Mouse (Mus musculus) G1E (cell line): ENCODE measurements at regions not wholly inside any gene's neighbourhood (a gene's known extent, or its start where the extent isn't known, plus 50 kb on each side); places are given as distances from the start of the nearest gene placed in this dataset.

ENCODE experiments used
- CTCF ChIP-seq: IDR thresholded peaks from 2 replicates; pipeline ENCODE4 v1.5.1; 2012; ENCODE audit warnings: low read depth, low read length, inconsistent platforms, mixed read lengths
- GATA1 ChIP-seq: IDR thresholded peaks from 2 replicates; pipeline ENCODE4 v1.6.1; 2012; ENCODE audit warnings: borderline replicate concordance, low read length, inconsistent platforms, mixed read lengths
- TAL1 ChIP-seq: conservative IDR thresholded peaks from 2 replicates; pipeline ENCODE4 v1.6.1; 2012; ENCODE audit warnings: low read depth, low read length, inconsistent platforms, mixed read lengths

- TF ChIP-seq CTCF = no peak
- no peak for TF ChIP-seq GATA1
- no peak for TF ChIP-seq TAL1
Measured at GRCm38 (mm10) chr11:6738581-6738980, 80.3 kb downstream of the Ramp3 start.
